Mouse (Mus musculus) CD4-positive naive resting alpha-beta T cell, adult 76 days (primary cell): Measurements from ENCODE around the gene Olfr920. TPM values are rescaled to one million over a fixed set of nuclear protein-coding genes. Genes with fewer than 3 reads are reported as not detected.

Experiments used
- total RNA-seq: library from RNA; stranded (reverse); gene quantifications from one replicate; pipeline ENCODE4 v1.2.4, GENCODE M21; 2023

Gene Olfr920
- total RNA-seq: 0.12 TPM

GRCm38 (mm10) chr9:38751999-38752398 lies at the start of gene Olfr920:
TSS of gene Olfr920 (plus strand) at chr9:38752299.

GRCm38 (mm10) chr9:38718102-38718501 lies 34.0 kb upstream of the Olfr920 start, which contains the start of gene Vwa5a:
TSS of gene Vwa5a (plus strand) at chr9:38718268.

GRCm38 (mm10) chr9:38772768-38773167 lies 20.7 kb downstream of the Olfr920 start, which contains the start of gene Olfr921:
TSS of gene Olfr921 (plus strand) at chr9:38773068.

Other genes starting within 250 kb of the Olfr920 start
- gene Olfr911-ps1, start 230.7 kb upstream of the Olfr920 start, total RNA-seq: not detected
- not detected for gene Olfr910, start 214.4 kb upstream of the Olfr920 start, total RNA-seq
- not detected for gene Olfr912, start 172.1 kb upstream of the Olfr920 start, total RNA-seq
- not detected for gene Olfr913, start 159.5 kb upstream of the Olfr920 start, total RNA-seq
- gene Olfr914, start 147.2 kb upstream of the Olfr920 start, total RNA-seq: not detected
- not detected for gene Olfr916, start 92.4 kb upstream of the Olfr920 start, total RNA-seq
- not detected for gene Olfr917, start 86.5 kb upstream of the Olfr920 start, total RNA-seq
- gene Olfr918, start 77.7 kb upstream of the Olfr920 start, total RNA-seq: not detected
- gene Olfr919, start 48.6 kb upstream of the Olfr920 start, total RNA-seq: not detected
- 5.0 TPM for gene Vwa5a, start 34.0 kb upstream of the Olfr920 start, total RNA-seq
- gene Olfr921, start 20.8 kb downstream of the Olfr920 start, total RNA-seq: not detected
- not detected for gene Olfr922, start 62.3 kb downstream of the Olfr920 start, total RNA-seq
- gene Olfr923, start 74.2 kb downstream of the Olfr920 start, total RNA-seq: not detected
- not detected for gene Olfr924, start 92.2 kb downstream of the Olfr920 start, total RNA-seq
- gene Olfr26, start 102.8 kb downstream of the Olfr920 start, total RNA-seq: not detected
- gene Olfr926, start 124.8 kb downstream of the Olfr920 start, total RNA-seq: not detected
- not detected for gene Olfr930, start 177.5 kb downstream of the Olfr920 start, total RNA-seq
- gene Olfr933, start 220.0 kb downstream of the Olfr920 start, total RNA-seq: not detected
- gene Olfr934, start 236.0 kb downstream of the Olfr920 start, total RNA-seq: not detected
- not detected for gene Olfr935, start 247.4 kb downstream of the Olfr920 start, total RNA-seq